Comparison of ENCODE assay signal across 7 mouse cellular contexts in genomic region chrX:74246213-74246681, GRCm38 (mm10). TPM values are rescaled to one million over a fixed set of nuclear protein-coding genes. Genes with fewer than 3 reads are reported as not detected.
DNase-seq lines count a peak whose midpoint lies in the region; ATAC-seq lines count a peak whose summit lies in the region.

No protein-coding gene starts in this region.

- peak; percentile 90 for DNase-seq in adrenal gland, postnatal 14 days
- DNase-seq in embryo, embryonic 9.5 days (ENCODE audit: extremely low spot score), result peak; percentile 84
- DNase-seq in kidney, adult 11 months, result peak; percentile 90
- DNase-seq in midbrain, embryonic 14.5 days, result peak; percentile 93
- peak; percentile 65 for DNase-seq in spleen, adult 12 weeks (ENCODE audit: low spot score)

- peak overlapping the region; percentile 80 for H3K9ac ChIP-seq in limb, embryonic 12.5 days (replicated peaks)
- peak overlapping the region; percentile 76 for H3K9ac ChIP-seq in midbrain, embryonic 14.5 days (replicated peaks; ENCODE audit: low read length)

- peak overlapping the region; percentile 63 for H3K4me2 ChIP-seq in limb, embryonic 12.5 days
- H3K4me2 ChIP-seq in midbrain, embryonic 14.5 days (ENCODE audit: low read length), result peak overlapping the region; percentile 68

- H3K4me1 ChIP-seq in limb, embryonic 12.5 days (replicated peaks), result peaks cover 11% of the 10 kb centered on the region; the same call in 1 of the 2 replicates
- peaks cover 6% of the 10 kb centered on the region; the same call in 1 of the 2 replicates for H3K4me1 ChIP-seq in midbrain, embryonic 14.5 days (ENCODE audit: control insufficient read depth, insufficient read depth, low read length)

- peak; percentile 49 for ATAC-seq in granulocyte monocyte progenitor cell, adult 5-6 weeks (replicated peaks; ENCODE audit: poor library complexity, severe bottlenecking)
- ATAC-seq in limb, embryonic 12.5 days (ENCODE audit: insufficient number of reproducible peaks, insufficient read depth, low FRiP score, low TSS enrichment, low read depth), result peak; percentile 78
- ATAC-seq in midbrain, embryonic 14.5 days (ENCODE audit: low FRiP score, low TSS enrichment), result peak; percentile 86

- peak overlapping the region; percentile 57 for H3K4me3 ChIP-seq in limb, embryonic 12.5 days (replicated peaks)
- peak overlapping the region; percentile 54 for H3K4me3 ChIP-seq in midbrain, embryonic 14.5 days (replicated peaks; ENCODE audit: low read depth, low read length)

- peak overlapping the region; percentile 91 for H3K27ac ChIP-seq in limb, embryonic 12.5 days
- H3K27ac ChIP-seq in midbrain, embryonic 14.5 days (replicated peaks; ENCODE audit: low read depth, low read length), result peak overlapping the region; percentile 86

- H3K27me3 ChIP-seq in limb, embryonic 12.5 days, result no peaks in the 10 kb centered on the region
- H3K27me3 ChIP-seq in midbrain, embryonic 14.5 days (ENCODE audit: control insufficient read depth, insufficient read depth, low read length), result no peaks in the 10 kb centered on the region

- peaks cover 23% of the 10 kb centered on the region for H3K36me3 ChIP-seq in limb, embryonic 12.5 days
- H3K36me3 ChIP-seq in midbrain, embryonic 14.5 days (ENCODE audit: control insufficient read depth, insufficient read depth, low read length), result peaks cover 18% of the 10 kb centered on the region

- 18% methylated on average over 38 of the region's 38 CpGs for WGBS in limb, embryonic 12.5 days
- 19% methylated on average over 38 of the region's 38 CpGs for WGBS in midbrain, embryonic 14.5 days

- H3K9me3 ChIP-seq in limb, embryonic 12.5 days, result no peaks in the 10 kb centered on the region
- no peaks in the 10 kb centered on the region for H3K9me3 ChIP-seq in midbrain, embryonic 14.5 days (ENCODE audit: control insufficient read depth, low read length)

RNA-seq across cellular contexts. Expression of gene Flna, which starts 3.4 kb away (rescaled TPM):
- 138 and 176 TPM in 2 replicates for total RNA-seq in adrenal gland, postnatal 14 days (2021)
- total RNA-seq in granulocyte monocyte progenitor cell, adult 5-6 weeks (2014; fragmentation: Nextera tagmentation), result 292 and 348 TPM in 2 replicates
- total RNA-seq in granulocyte monocyte progenitor cell, adult 5-6 weeks (2017), result 465 and 529 TPM in 2 replicates
- polyA plus RNA-seq in limb, embryonic 12.5 days (2016; fragmentation: Nextera tagmentation; extraction: Ambion mirVana), result 311 and 345 TPM in 2 replicates
- polyA plus RNA-seq in midbrain, embryonic 14.5 days (2014; fragmentation: Nextera tagmentation; extraction: Ambion mirVana), result 72.5 and 102 TPM in 2 replicates

RNA-seq across cellular contexts. Expression of gene Emd, which starts 8.2 kb away (rescaled TPM):
- total RNA-seq in adrenal gland, postnatal 14 days (2021), result 56.8 and 67.7 TPM in 2 replicates
- 81.8 and 85.5 TPM in 2 replicates for total RNA-seq in granulocyte monocyte progenitor cell, adult 5-6 weeks (2014; fragmentation: Nextera tagmentation)
- total RNA-seq in granulocyte monocyte progenitor cell, adult 5-6 weeks (2017), result 71.0 and 75.6 TPM in 2 replicates
- 21.3 and 25.4 TPM in 2 replicates for polyA plus RNA-seq in limb, embryonic 12.5 days (2016; fragmentation: Nextera tagmentation; extraction: Ambion mirVana)
- polyA plus RNA-seq in midbrain, embryonic 14.5 days (2014; fragmentation: Nextera tagmentation; extraction: Ambion mirVana), result 19.5 and 49.3 TPM in 2 replicates

RNA-seq across cellular contexts. Expression of gene Rpl10, which starts 24.4 kb away (rescaled TPM):
- total RNA-seq in adrenal gland, postnatal 14 days (2021), result 289 and 296 TPM in 2 replicates
- 5,642 and 5,847 TPM in 2 replicates for total RNA-seq in granulocyte monocyte progenitor cell, adult 5-6 weeks (2014; fragmentation: Nextera tagmentation)
- total RNA-seq in granulocyte monocyte progenitor cell, adult 5-6 weeks (2017), result 1,448 and 1,548 TPM in 2 replicates
- 787 and 794 TPM in 2 replicates for polyA plus RNA-seq in limb, embryonic 12.5 days (2016; fragmentation: Nextera tagmentation; extraction: Ambion mirVana)
- polyA plus RNA-seq in midbrain, embryonic 14.5 days (2014; fragmentation: Nextera tagmentation; extraction: Ambion mirVana), result 527 and 538 TPM in 2 replicates

RNA-seq across cellular contexts. Expression of gene Taz, which starts 35.5 kb away (rescaled TPM):
- total RNA-seq in adrenal gland, postnatal 14 days (2021), result 61.6 and 72.0 TPM in 2 replicates
- 29.2 and 47.6 TPM in 2 replicates for total RNA-seq in granulocyte monocyte progenitor cell, adult 5-6 weeks (2014; fragmentation: Nextera tagmentation)
- 30.8 and 41.0 TPM in 2 replicates for total RNA-seq in granulocyte monocyte progenitor cell, adult 5-6 weeks (2017)
- 90.9 and 94.9 TPM in 2 replicates for polyA plus RNA-seq in limb, embryonic 12.5 days (2016; fragmentation: Nextera tagmentation; extraction: Ambion mirVana)
- polyA plus RNA-seq in midbrain, embryonic 14.5 days (2014; fragmentation: Nextera tagmentation; extraction: Ambion mirVana), result 64.9 and 76.8 TPM in 2 replicates

RNA-seq across cellular contexts. Expression of gene Dnase1l1, which starts 35.9 kb away (rescaled TPM):
- 9.0 and 12.7 TPM in 2 replicates for total RNA-seq in adrenal gland, postnatal 14 days (2021)
- 28.6 and 34.8 TPM in 2 replicates for total RNA-seq in granulocyte monocyte progenitor cell, adult 5-6 weeks (2014; fragmentation: Nextera tagmentation)
- 5.0 and 9.1 TPM in 2 replicates for total RNA-seq in granulocyte monocyte progenitor cell, adult 5-6 weeks (2017)
- 9.9 and 11.6 TPM in 2 replicates for polyA plus RNA-seq in limb, embryonic 12.5 days (2016; fragmentation: Nextera tagmentation; extraction: Ambion mirVana)
- 1.8 and 3.8 TPM in 2 replicates for polyA plus RNA-seq in midbrain, embryonic 14.5 days (2014; fragmentation: Nextera tagmentation; extraction: Ambion mirVana)

Comparison
In these comparisons a context has a peak if more than half of its experiments do, and no peak if none do; other contexts are left out.
1. Peak in every context shown above with its lines: DNase-seq, ATAC-seq, H3K4me3 ChIP-seq and H3K27ac ChIP-seq.